Mouse (Mus musculus): ENCODE data around the gene Smim1. TPM values are rescaled to one million over a fixed set of nuclear protein-coding genes. Genes with fewer than 3 reads are reported as not detected.

Smim1 gene
- total RNA-seq, 2 experiments from 2014 or later = 2.0 to 2.6 TPM

GRCm38 (mm10) chr4:154022844-154023243 is 3.2 kb downstream of the Smim1 start:
- no peak for DNase-seq
- intact Hi-C loops (cut with DNase I) = no loop called here

GRCm38 (mm10) chr4:154022407-154022806 is 3.6 kb downstream of the Smim1 start:
- DNase-seq = peak in 1 of 2 experiments; percentile 53
- intact Hi-C loops (cut with DNase I) = no loop called here

- intact Hi-C loops (cut with DNase I) = no loop called here
- no peak for DNase-seq
Observed at GRCm38 (mm10) chr4:154021432-154021831, 4.6 kb downstream of the Smim1 start.

- no peak for DNase-seq
- intact Hi-C loops (cut with DNase I) = no loop called here
Observed at GRCm38 (mm10) chr4:154019571-154019970, 6.5 kb downstream of the Smim1 start.

DNA sequence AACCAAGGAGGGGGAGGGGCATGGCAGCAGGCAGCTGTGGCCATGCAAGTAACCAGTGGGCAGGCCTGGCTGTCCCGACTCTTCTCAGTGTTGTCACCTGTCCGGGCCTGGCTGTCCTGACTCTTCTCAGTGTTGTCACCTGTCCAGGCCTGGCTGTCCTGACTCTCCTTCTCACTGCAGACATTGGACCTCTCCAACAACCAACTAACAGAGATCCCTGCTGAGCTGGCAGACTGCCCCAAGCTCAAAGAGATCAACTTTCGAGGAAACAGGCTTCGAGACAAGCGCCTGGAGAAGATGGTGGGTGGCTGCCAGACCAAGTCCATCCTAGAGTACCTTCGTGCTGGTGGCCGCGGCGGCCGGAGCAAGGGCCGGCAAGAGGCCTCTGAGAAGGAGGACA is 10.6 kb downstream of the Smim1 start:
- intact Hi-C loops (cut with DNase I) = no loop called here
- DNase-seq = peak in 1 of 2 experiments; percentile 23

GRCm38 (mm10) chr4:154012132-154012882 is 13.7 kb downstream of the Smim1 start:
- intact Hi-C loops (cut with DNase I) = loop anchor here (5.0 kb wide), 1 partner anchor 55 kb away; the partner anchor contains the start of gene A430005L14Rik
- DNase-seq = no peak

GRCm38 (mm10) chr4:154011646-154012089 is 14.4 kb downstream of the Smim1 start, which contains the start of gene Lrrc47:
Gene Lrrc47, plus strand, starts transcription at chr4:154011731.
- intact Hi-C loops (cut with DNase I) = loop anchor here (2.0 to 5.0 kb wide), 2 partner anchors 35 to 54 kb away; partner anchors contain the start of gene A430005L14Rik

GRCm38 (mm10) chr4:154010907-154011645 is 15.0 kb downstream of the Smim1 start:
- DNase-seq = no peak
- intact Hi-C loops (cut with DNase I) = loop anchor here (2.0 to 5.0 kb wide), 2 partner anchors 34 to 54 kb away; partner anchors contain the start of gene A430005L14Rik

More at GRCm38 (mm10) chr4:154011646-154012089, 14.4 kb downstream of the Smim1 start, which contains the start of gene Lrrc47:
- DNase-seq = peak; percentile 70 to 78

DNA sequence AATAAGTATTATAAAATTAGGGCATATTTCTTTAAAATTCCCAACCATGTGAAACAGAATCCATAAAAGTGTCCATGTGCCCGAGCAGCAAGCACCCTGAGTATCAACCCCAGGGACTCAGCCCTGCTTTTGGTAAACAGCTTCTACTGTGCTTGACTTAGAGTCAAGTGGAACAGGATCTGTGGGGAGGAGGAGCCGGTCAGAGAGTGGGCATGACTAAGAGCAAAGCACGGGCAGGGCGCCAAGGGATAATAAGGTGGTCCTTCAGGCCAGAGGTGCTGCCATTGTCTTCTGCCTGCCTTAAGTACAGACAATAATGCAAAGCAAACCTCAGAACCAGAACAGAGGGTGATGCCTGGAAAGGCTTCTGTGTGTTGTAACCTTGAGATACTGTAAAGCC is 18.3 kb downstream of the Smim1 start:
- no peak for DNase-seq
- intact Hi-C loops (cut with DNase I) = no loop called here

DNA sequence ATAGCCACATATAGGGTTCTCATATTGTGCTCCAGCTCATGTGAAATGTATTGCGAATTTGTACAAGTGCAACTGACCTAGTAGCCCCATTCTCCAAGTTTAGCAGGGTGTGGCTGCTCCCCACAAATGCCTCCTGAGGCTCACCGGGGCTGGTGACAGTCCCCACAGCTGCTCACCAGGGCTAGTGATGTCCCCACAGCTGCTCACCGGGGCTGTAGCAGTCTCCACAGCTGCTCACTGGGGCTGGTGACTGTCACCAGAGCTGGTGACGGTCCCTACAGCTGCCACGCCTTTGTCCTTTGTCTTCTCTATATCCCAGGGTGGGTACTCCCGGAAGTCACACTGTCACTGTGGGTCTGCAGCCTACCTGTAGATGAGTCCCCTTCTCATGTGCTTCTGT is 19.8 kb downstream of the Smim1 start:
- no peak for DNase-seq
- intact Hi-C loops (cut with DNase I) = no loop called here

- DNase-seq = no peak
Observed at GRCm38 (mm10) chr4:154005488-154005887, 20.5 kb downstream of the Smim1 start.

GRCm38 (mm10) chr4:153993505-153993904 is 32.5 kb downstream of the Smim1 start:
- intact Hi-C loops (cut with DNase I) = no loop called here
- DNase-seq = no peak

More at GRCm38 (mm10) chr4:154005488-154005887, 20.5 kb downstream of the Smim1 start:
- intact Hi-C loops (cut with DNase I) = loop anchor here (2.0 kb wide), 1 partner anchor 27 kb away; no protein-coding TSS in a partner anchor

- intact Hi-C loops (cut with DNase I) = no loop called here
- DNase-seq = no peak
Observed at GRCm38 (mm10) chr4:153992715-153993114, 33.3 kb downstream of the Smim1 start.

DNA sequence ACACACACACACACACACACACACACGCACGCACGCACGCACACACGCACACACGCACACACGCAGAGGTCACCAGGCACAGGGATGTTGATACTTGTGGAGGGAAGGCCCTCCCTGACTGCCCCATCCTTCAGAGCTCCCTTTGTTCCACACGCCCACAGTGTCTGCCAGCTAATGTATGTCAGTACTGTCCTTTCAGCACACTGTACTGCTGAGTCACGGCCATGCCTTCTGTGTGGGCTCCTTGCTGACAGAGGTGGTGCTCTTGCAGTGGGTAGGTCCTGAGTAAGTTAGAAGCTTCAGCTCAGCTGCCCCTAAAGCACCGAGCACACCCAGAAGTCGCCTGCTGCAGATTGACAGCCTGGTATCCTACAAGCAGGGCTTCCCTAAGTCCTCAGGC is 45.6 kb downstream of the Smim1 start:
- intact Hi-C loops (cut with DNase I) = no loop called here
- DNase-seq = no peak

- intact Hi-C loops (cut with DNase I) = loop anchor here (2.0 kb wide), 1 partner anchor 26 kb away; no protein-coding TSS in a partner anchor
- DNase-seq = no peak
Observed at GRCm38 (mm10) chr4:153979243-153979642, 46.8 kb downstream of the Smim1 start.

- DNase-seq = no peak
- intact Hi-C loops (cut with DNase I) = loop anchor here (2.0 kb wide), 1 partner anchor 35 kb away; the partner anchor contains the start of gene Lrrc47
Observed at GRCm38 (mm10) chr4:153975768-153976167, 50.3 kb downstream of the Smim1 start.

DNA sequence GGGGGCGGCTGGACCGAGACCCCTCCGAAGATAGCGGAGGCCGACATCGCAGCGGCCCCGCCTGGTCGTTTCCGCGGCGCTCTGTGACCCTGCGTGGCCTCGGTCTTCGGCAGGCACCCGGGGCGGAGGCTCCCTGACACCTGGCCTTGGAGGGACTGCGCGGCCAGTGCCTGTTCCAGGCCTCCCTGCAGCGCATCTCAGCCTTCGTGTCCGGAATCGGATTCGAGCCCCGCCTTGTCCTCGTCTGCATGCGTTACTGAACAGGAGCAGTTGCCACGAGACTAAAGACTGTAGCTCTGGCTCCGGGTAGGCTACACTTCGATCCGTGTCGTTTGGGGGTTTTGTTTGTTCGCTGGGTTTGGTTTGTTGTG is 50.8 kb downstream of the Smim1 start:
- DNase-seq = no peak
- intact Hi-C loops (cut with DNase I) = no loop called here

- intact Hi-C loops (cut with DNase I) = no loop called here
- DNase-seq = peak; percentile 91 to 95
Observed at GRCm38 (mm10) chr4:153974431-153975291, 51.4 kb downstream of the Smim1 start, which contains the start of the genes Dffb and Cep104. Gene Dffb, minus strand, starts transcription at chr4:153975126. Gene Cep104, plus strand, starts transcription at chr4:153975194.

All from gastrocnemius, postnatal 36 days (tissue).